Mouse (Mus musculus) heart, embryonic 11.5 days (tissue): ENCODE data around the gene Traf4. TPM values are rescaled to one million over a fixed set of nuclear protein-coding genes. Genes with fewer than 3 reads are reported as not detected.

Source experiments
- ATAC-seq: fragments of 200-750 bp; cut with Nextera tagmentation; replicated peaks from 2 replicates; pipeline ENCODE4 v1.8.0; 2017; ENCODE audit warnings: moderate library complexity; ENCODE audit not compliant: insufficient number of reproducible peaks, low FRiP score, low TSS enrichment
- H3K27ac ChIP-seq: fragments of 300-500 bp; sonication (generic); 2 replicates; pipeline ENCODE4 v1.5.1; 2014; ENCODE audit warnings: mild to moderate bottlenecking, low read depth, low read length
- H3K27me3 ChIP-seq: fragments of 300-500 bp; sonication (generic); 2 replicates; pipeline ENCODE4 v1.6.1; 2014; ENCODE audit warnings: mild to moderate bottlenecking, low read length, mixed read lengths; ENCODE audit not compliant: control insufficient read depth, insufficient read depth
- H3K36me3 ChIP-seq: fragments of 300-500 bp; sonication (generic); 2 replicates; pipeline ENCODE4 v1.6.1; 2014; ENCODE audit warnings: mild to moderate bottlenecking, low read length, moderate library complexity, mixed read lengths; ENCODE audit not compliant: control insufficient read depth, insufficient read depth
- H3K4me1 ChIP-seq: fragments of 300-500 bp; sonication (generic); 2 replicates; pipeline ENCODE4 v1.6.1; 2014; ENCODE audit warnings: low read length; ENCODE audit not compliant: control insufficient read depth, insufficient read depth
- H3K4me2 ChIP-seq: fragments of 300-500 bp; sonication (generic); 2 replicates; pipeline ENCODE4 v1.6.1; 2014; ENCODE audit warnings: mild to moderate bottlenecking, moderate library complexity
- H3K4me3 ChIP-seq: fragments of 300-500 bp; sonication (generic); 2 replicates; pipeline ENCODE4 v1.5.1; 2014; ENCODE audit warnings: low read depth, low read length
- H3K9ac ChIP-seq: fragments of 300-500 bp; sonication (generic); 2 replicates; pipeline ENCODE4 v1.6.1; 2014; ENCODE audit warnings: mild to moderate bottlenecking, low read depth, low read length, moderate library complexity
- H3K9me3 ChIP-seq: fragments of 300-500 bp; sonication (generic); replicated peaks from 2 replicates; pipeline ENCODE4 v1.6.1; 2016; ENCODE audit warnings: low read length; ENCODE audit not compliant: control insufficient read depth
- WGBS: fragments of 180-500 bp; shearing (Covaris S2); extraction: QIAGEN DNeasy Blood & Tissue Kit; methylation state at CpG from one replicate; pipeline ENCODE4 v1.1.7; 2014; ENCODE audit not compliant: insufficient replicate concordance; 5-methylcytosine and 5-hydroxymethylcytosine counted together
- polyA plus RNA-seq: library from polyadenylated mRNA; unstranded; fragments of >200 nt; fragmentation: Nextera tagmentation; extraction: Ambion mirVana; gene quantifications from 2 replicates; pipeline ENCODE4 v1.2.1, GENCODE M21; 2014

Traf4 gene
- polyA plus RNA-seq, 1 experiment from 2014 or later, result 34.2 TPM

DNA sequence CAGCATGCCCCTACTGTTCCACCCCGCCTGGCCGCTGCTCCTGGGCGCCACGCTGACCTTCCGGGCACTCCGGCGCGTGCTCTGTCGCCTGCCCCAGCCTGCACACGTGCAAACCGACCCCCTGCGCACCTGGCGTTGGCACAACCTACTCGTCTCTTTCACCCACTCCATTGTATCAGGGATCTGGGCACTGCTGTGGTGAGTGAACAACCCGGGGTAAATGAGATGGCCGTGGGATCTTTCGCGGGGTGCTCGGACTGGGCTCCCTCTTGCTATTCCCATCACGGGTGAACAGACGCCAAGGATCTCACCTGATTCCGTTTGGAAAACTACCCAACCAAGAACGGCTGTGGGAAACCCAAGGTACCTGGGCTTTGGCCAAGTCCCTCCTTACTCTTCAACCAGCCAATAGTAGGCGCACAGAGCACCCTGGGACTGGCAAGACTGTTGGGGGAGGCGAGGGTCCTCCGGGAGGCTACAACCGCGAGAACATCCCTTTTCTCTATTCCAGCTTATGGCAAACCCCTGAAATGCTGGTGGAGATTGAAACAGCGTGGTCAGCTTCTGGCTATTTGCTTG, 13.6 kb upstream of the Traf4 start:
- peak overlapping the region; percentile 97 for H3K27ac ChIP-seq
- H3K9ac ChIP-seq, result peak overlapping the region; percentile 80
- ATAC-seq, result peak; percentile 3; the same call in 1 of the 2 replicates
- peak overlapping the region; percentile 91 for H3K4me2 ChIP-seq
- no peaks in the 10 kb centered on the region for H3K27me3 ChIP-seq
- WGBS, result 1% methylated on average over 29 of the region's 29 CpGs
- peaks cover 22% of the 10 kb centered on the region for H3K36me3 ChIP-seq
- H3K4me1 ChIP-seq, result peaks cover 36% of the 10 kb centered on the region
- peak overlapping the region; percentile 69 for H3K4me3 ChIP-seq
- no peaks in the 10 kb centered on the region for H3K9me3 ChIP-seq

DNA sequence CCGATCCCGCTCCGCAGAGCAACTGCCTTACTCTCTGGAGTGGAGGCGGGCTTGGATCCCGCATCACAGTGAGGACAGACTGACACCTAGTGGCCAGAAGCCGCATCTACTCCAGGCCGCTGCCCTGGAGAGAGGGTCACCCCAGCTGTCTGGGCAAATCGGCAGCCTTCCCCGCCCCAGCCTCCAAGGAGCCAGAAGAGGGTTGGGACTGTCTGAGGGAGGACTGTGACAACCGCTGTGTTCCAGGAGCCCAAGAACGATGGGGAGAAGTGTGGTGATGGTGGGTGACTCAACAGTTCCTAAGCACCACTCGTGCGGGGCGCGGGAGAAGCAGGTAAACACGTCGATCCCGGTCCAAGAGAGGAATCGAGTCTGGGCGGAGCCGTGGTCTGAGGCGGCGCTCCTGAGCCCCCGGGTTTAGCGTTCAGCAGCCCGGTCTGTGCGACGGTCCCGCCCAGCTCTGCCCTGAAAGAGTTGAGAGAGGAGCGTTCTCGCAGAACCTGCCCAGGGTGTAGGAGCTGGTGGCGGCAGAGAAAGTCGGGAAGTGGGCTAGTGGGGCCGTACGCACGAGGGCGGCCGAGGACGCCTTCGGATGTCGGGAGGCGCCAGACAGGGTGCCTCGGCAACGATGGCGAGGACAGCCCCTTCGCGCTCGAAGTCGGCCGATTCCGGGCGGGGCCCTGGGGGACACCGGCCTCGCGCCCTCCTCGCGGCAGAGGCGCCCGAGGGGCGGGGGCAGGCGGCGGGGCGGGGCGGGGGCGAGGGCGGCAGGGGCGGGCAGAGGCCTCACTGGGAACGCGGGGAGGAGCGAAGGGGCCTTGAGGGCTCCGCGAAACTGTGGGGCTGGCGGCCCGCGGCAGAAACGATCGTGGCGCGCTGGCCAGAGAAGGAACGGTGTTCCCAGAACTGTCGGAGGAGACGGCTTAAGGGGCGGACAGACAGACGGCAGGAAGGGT, 12.8 kb upstream of the Traf4 start:
- Histone ChIP-seq H3K27ac (peak overlapping the region; percentile 97), H3K4me2 (peak overlapping the region; percentile 91), H3K4me1 (peaks cover 34% of the 10 kb centered on the region), H3K27me3 (no peaks in the 10 kb centered on the region), H3K36me3 (peaks cover 22% of the 10 kb centered on the region), H3K9ac (peak overlapping the region; percentile 80), H3K4me3 (peak overlapping the region; percentile 69), H3K9me3 (no peaks in the 10 kb centered on the region)
- under 1% methylated on average over 63 of the region's 84 CpGs for WGBS
- peak; percentile 81 for ATAC-seq

DNA sequence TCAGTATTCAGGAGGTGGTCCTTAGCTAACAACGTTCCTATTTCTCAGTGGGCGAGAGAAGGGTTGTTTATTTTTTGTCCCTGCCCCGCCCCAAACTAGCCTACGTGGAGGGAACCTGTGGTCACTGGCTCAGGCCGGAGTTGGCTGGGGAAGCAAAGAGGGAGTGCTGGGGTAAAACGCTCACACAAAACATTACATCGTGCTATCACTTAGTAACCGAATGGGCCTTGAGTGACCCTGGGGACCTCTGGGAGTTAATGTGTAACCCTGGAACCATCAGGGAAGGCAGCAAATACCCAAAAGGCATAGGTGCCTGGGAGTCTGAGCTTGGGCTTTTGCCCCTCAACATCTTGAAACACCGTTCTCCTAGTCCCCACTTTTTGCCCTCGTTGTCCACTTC, 12.0 kb upstream of the Traf4 start:
- WGBS, result 2% methylated on average over 10 of the region's 10 CpGs
- Histone ChIP-seq H3K27ac (peak overlapping the region; percentile 97), H3K4me1 (peaks cover 33% of the 10 kb centered on the region), H3K9me3 (no peaks in the 10 kb centered on the region), H3K9ac (peak overlapping the region; percentile 80), H3K4me3 (peak overlapping the region; percentile 69), H3K36me3 (peaks cover 22% of the 10 kb centered on the region), H3K4me2 (peak overlapping the region; percentile 91), H3K27me3 (no peaks in the 10 kb centered on the region)
- ATAC-seq, result no peak

DNA sequence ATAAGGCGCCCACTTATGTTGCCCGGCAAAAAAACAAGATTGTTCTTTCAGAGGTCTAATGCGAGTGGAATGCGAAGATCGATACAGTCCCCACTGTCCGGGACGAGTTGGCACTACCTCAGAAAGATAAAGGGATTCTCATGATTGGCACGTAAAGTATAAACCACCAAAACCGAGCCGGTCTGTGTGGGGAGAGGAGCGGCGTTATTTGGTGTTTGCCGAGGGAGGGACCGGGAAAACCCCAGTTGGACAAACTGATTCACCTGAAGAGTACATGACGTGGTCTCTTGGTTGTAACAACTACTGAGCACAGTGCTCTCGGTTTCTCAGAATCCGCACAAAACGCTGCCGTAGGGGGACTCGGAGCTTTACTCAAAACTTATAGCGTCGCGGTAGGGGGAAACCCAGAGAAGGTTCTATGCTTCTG, 11.5 kb upstream of the Traf4 start:
- H3K4me1 ChIP-seq, result peaks cover 27% of the 10 kb centered on the region
- no peak for ATAC-seq
- WGBS, result under 1% methylated on average over 23 of the region's 23 CpGs

DNA sequence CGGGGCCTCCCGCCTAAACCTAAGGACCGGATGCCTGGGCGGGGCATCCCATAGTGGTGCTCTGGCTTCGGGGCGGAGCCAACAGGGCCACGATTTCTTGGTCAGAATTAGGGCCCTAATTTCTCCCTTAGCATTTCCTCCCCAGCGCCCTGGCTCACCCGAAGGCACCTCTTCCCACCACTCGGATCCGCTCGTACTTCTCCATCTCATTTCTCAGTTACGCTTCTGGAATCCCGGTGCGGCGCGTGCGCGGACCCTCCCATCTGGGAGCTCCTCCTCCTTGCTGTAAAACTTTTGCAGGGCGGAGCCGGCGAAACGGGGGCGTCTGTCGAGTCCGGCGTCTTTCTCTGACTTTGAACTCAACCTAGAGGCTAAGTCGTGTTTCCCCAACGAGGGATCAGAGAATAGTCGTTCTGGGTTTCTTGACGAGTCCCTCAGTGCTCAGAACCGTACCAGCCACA, 11.0 kb upstream of the Traf4 start, which contains the start of the genes Nek8 and Tlcd1:
TSS of gene Nek8 (minus strand) at position 274 of the 461 bp plus-strand sequence.
TSS of gene Tlcd1 (plus strand) at position 310 of the 461 bp plus-strand sequence.
- Histone ChIP-seq H3K4me2 (peak within 1 kb of the TSS; percentile 91), H3K27me3 (no peaks in the 10 kb centered on the region), H3K4me1 (peaks cover 25% of the 10 kb centered on the region), H3K9me3 (no peaks in the 10 kb centered on the region), H3K27ac (peak within 1 kb of the TSS; percentile 97), H3K36me3 (peaks cover 19% of the 10 kb centered on the region), H3K9ac (peak within 1 kb of the TSS; percentile 80), H3K4me3 (peak within 1 kb of the TSS; percentile 69)
- WGBS, result under 1% methylated on average over 32 of the region's 32 CpGs
- peak; percentile 72 for ATAC-seq

More for the DNA sequence above, 11.5 kb upstream of the Traf4 start:
- Histone ChIP-seq H3K4me3 (peak overlapping the region; percentile 69), H3K27me3 (no peaks in the 10 kb centered on the region), H3K36me3 (peaks cover 21% of the 10 kb centered on the region), H3K27ac (peak overlapping the region; percentile 97), H3K9ac (peak overlapping the region; percentile 80), H3K9me3 (no peaks in the 10 kb centered on the region), H3K4me2 (peak overlapping the region; percentile 91)

DNA sequence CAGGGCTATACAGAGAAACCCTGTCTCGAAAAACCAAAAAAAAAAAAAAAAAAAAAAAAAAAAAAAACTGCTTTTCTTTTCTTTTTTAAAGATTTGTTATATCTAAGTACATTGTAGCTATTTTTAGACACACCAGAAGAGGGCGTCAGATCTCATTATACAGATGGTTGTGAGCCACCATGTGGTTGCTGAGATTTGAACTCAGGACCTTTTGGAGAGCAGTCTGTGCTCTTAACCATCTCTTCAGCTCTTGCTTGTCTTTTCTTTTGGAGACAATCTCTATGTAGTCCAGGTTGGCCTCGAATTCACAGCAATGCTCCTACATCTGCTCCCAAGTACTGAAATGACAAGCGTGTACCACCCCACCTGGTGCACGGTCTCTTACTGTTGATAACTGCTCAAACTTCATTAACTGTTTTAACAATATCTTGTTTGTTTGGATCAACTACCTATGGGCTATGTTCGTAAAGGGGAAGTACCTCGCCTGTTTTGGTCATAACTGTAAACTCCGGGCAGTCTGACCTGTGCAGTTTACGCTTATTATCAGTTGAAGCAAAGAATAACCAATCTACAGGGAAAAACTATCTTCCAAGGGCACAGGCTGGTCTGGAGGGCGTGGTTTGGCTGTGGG, 10.5 kb upstream of the Traf4 start:
- WGBS, result 2% methylated on average over 9 of the region's 10 CpGs

DNA sequence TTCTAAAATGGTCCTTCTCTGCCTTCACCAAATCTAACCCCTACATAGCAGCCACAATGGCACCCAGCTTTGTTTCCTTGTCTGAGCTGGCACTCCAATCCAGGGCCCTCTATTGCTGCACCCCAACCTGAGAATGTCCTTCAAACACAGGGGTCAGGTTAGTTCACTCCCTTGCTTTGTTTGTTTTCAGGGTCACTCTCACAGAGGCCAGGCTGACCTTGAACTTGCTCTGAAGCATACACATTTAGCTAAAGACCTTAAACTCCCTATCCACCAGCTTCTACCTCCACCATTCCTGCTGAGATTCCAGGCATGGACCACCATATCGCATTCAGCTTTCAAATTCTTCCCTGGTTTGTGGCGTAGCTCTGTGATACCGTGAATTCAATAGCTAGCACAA, 9.1 kb upstream of the Traf4 start:
- whole genome bisulfite sequencing, result 93% methylated on average over 3 of the region's 3 CpGs
- Histone ChIP-seq H3K27ac (no peak overlapping the region), H3K4me1 (peaks cover 11% of the 10 kb centered on the region), H3K27me3 (no peaks in the 10 kb centered on the region), H3K4me3 (no peak overlapping the region), H3K9me3 (no peaks in the 10 kb centered on the region), H3K9ac (no peak overlapping the region; the same call in 1 of the 2 replicates), H3K4me2 (no peak overlapping the region), H3K36me3 (peaks cover 1% of the 10 kb centered on the region; the same call in 1 of the 2 replicates)
- no peak for ATAC-seq

More for the DNA sequence above, 10.5 kb upstream of the Traf4 start:
- no peaks in the 10 kb centered on the region for H3K9me3 ChIP-seq
- peak overlapping the region; percentile 97; the same call in 1 of the 2 replicates for H3K27ac ChIP-seq
- peak overlapping the region; percentile 69 for H3K4me3 ChIP-seq
- peak overlapping the region; percentile 80 for H3K9ac ChIP-seq
- H3K36me3 ChIP-seq, result peaks cover 15% of the 10 kb centered on the region
- no peaks in the 10 kb centered on the region for H3K27me3 ChIP-seq
- ATAC-seq, result no peak
- peaks cover 23% of the 10 kb centered on the region for H3K4me1 ChIP-seq
- peak overlapping the region; percentile 91 for H3K4me2 ChIP-seq

DNA sequence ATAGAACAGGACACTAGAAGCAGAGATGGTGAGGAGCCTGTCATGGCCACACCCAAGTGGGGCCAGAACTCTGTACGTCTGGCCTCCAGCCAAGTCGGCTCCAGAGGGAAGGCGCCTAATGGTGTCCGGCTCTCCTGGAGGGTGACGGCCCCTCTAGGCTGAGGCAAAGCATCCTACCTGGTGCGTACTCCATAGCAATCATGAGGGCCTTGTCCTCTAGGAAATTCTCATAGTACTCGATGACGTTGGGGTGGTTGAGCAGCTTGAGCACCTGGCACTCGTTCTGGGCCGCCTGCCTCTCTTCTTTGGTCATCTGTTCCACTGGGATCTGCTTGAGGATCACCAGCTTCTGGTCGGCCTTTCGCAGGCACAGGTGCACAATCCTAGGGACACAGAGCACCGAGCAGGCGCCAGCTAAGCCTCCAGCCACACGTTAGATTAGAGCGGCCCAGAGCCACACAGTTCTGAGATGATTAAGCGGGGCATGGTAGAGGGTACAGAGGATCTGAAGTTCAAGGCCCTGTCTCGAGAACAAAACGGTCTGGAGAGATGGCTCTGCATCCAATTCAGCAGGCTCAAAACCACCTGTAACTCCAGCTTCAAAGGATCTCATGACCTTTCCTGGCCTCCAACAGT, 7.5 kb upstream of the Traf4 start:
- Histone ChIP-seq H3K4me1 (peaks cover 4% of the 10 kb centered on the region), H3K9ac (no peak overlapping the region), H3K9me3 (no peaks in the 10 kb centered on the region), H3K4me3 (no peak overlapping the region), H3K27ac (no peak overlapping the region), H3K36me3 (no peaks in the 10 kb centered on the region), H3K4me2 (no peak overlapping the region), H3K27me3 (no peaks in the 10 kb centered on the region)
- no peak for ATAC-seq
- WGBS, result 82% methylated on average over 19 of the region's 19 CpGs
